Mouse (Mus musculus): ENCODE results near the gene March10.

The March10 gene

GRCm38 (mm10) chr11:105409408-105409807, 47.1 kb downstream of the March10 start:
- no peak for DNase-seq (ENCODE audit: low read depth, low spot score)

GRCm38 (mm10) chr11:105407846-105408441, 48.6 kb downstream of the March10 start:
- no peak for DNase-seq (ENCODE audit: low read depth, low spot score)

DNA sequence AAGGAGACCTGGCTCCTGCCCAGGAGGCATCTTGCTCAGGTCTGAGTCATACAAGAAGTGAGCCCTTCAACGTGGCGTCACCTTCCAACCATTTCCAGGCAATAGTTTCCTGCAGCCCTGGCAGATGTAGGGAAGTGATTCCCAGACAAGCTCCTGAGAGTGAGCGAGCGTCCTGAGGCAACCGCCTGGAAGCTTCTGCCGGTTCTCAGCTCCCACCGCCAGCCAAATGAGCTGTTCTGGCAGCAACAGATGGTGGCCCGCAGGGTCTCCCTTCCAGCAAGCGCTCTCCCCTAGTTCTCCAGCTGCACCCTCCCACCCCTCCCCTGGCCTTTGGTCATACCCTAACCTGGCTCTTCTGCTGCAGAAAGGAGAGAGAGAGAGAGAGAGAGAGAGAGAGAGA, 54.2 kb downstream of the March10 start:
- no peak for DNase-seq (ENCODE audit: low read depth, low spot score)

GRCm38 (mm10) chr11:105390290-105390689, 66.2 kb downstream of the March10 start:
- DNase-seq (ENCODE audit: low read depth, low spot score) = no peak

- no peak for DNase-seq (ENCODE audit: low read depth, low spot score)
Observed at GRCm38 (mm10) chr11:105388636-105389035, 67.9 kb downstream of the March10 start.

- DNase-seq (ENCODE audit: low read depth, low spot score) = no peak
Observed at GRCm38 (mm10) chr11:105385266-105385665, 71.3 kb downstream of the March10 start.

DNA sequence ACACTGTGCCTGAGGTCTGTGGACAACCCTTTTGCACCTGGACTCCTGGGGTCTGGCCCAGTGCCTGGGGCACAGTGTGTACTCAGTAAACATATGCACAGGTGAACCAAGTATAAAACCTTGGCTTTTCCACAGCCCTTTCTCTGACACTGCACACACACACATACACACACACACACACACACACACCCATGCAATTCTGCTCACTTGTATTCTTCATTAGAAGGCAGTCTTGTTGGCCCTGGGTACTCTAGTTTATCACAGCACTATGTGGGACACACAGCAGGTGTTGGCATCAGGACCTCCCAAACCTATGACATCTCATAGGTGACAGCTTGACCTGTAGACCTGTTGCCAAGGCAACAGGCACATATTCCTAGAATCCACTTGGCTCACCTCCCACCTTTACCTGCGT, 80.7 kb downstream of the March10 start:
- DNase-seq (ENCODE audit: low read depth, low spot score) = no peak

GRCm38 (mm10) chr11:105374526-105375175, 81.9 kb downstream of the March10 start:
- DNase-seq (ENCODE audit: low read depth, low spot score) = no peak

DNA sequence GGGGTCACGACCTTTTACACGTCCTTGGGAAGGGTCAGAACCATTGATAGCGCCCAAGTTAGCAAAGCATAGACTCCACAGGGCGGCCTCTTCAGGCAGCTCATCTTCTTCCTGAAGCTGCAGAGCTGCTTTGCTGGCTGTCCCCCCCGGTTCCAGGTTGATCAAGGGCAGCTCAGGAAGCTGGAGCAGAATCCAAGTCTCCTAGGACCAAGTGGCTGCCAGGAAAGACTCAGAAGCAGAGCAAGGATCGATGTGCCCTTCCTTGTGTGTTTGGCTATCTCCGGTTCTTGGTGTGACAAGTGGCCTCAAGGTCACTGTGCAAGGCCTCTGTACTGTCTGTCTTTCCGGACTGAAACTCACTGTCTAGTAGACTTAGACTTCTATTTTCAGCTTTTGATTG, 82.7 kb downstream of the March10 start:
- DNase-seq (ENCODE audit: low read depth, low spot score) = no peak

- DNase-seq (ENCODE audit: low read depth, low spot score) = no peak
Observed at GRCm38 (mm10) chr11:105371818-105372217, 84.7 kb downstream of the March10 start.

GRCm38 (mm10) chr11:105369526-105370386, 86.8 kb downstream of the March10 start:
- DNase-seq (ENCODE audit: low read depth, low spot score) = no peak

DNA sequence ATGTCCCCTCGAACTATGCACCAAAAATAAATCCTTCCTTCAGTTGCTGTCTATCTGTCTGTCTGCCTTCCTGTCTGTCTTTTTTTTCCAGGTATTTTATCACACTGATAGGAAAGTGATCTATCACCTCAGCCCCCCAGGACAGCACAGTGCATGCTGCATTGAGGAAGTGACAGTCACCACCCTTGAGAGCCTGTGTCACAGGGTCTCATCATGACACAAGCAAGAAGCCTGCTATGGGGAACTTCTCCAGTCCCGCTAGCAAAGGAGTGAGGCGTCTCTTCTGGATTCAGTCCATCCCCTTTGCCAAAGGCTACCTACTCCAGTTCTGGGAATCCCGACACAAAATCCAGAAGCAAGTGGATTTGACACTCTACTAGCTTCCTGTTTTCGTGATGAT, 87.7 kb downstream of the March10 start:
- no peak for DNase-seq (ENCODE audit: low read depth, low spot score)

DNA sequence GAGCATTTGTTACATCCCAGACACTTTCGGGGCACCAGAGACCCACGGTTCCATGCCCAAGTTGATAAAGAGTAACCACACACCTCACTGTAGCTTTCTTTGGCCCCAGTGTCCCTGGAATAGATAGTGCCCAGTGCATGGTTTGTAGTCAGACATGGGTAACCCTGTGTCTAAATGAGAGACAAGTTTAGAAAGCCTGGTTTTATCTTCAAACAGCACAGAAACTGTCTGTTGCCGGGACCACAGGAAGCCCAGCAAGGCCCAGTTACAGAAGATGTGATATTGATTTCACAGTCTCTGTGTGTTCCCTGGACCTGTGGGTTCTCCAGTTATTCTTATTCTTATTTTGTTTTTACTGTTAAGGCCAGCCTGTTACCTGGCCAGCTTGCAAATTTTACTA, 89.4 kb downstream of the March10 start:
- DNase-seq (ENCODE audit: low read depth, low spot score) = no peak

GRCm38 (mm10) chr11:105366051-105366450, 90.5 kb downstream of the March10 start:
- no peak for DNase-seq (ENCODE audit: low read depth, low spot score)

GRCm38 (mm10) chr11:105365611-105366010, 90.9 kb downstream of the March10 start:
- DNase-seq (ENCODE audit: low read depth, low spot score) = no peak

DNA sequence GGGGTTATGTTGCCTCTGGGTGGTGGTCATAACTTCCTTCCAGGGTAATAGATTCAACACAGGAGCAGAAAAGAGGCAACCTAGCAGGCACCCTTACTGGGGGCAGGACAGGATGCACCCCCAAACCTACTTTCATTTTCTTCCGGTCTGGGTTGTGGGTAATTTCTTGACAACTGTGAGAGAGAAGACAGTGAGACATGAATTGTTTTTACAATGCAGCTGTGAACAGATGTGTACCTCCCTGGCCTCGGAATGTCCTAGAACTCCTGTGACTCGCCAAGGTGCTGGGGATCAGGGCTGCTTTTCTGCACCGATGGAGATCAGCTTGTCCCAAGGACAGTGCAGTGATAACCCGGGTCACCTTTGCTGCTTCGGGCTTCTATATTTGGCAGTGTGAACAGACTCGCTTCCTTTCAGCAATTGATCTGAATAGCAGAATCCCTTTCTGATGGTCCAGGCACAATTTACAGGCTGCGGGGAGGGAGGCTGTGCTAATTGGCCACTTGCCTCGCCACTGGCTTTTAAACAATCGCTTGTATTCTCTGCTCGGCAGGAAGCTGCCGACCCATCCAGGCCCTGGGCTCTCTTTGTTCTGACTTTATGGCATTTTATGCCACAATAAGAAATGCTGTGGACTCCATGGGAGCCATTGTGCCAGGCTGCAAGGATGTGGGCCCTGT, 92.0 kb downstream of the March10 start:
- DNase-seq (ENCODE audit: low read depth, low spot score) = peak; percentile 8

DNA sequence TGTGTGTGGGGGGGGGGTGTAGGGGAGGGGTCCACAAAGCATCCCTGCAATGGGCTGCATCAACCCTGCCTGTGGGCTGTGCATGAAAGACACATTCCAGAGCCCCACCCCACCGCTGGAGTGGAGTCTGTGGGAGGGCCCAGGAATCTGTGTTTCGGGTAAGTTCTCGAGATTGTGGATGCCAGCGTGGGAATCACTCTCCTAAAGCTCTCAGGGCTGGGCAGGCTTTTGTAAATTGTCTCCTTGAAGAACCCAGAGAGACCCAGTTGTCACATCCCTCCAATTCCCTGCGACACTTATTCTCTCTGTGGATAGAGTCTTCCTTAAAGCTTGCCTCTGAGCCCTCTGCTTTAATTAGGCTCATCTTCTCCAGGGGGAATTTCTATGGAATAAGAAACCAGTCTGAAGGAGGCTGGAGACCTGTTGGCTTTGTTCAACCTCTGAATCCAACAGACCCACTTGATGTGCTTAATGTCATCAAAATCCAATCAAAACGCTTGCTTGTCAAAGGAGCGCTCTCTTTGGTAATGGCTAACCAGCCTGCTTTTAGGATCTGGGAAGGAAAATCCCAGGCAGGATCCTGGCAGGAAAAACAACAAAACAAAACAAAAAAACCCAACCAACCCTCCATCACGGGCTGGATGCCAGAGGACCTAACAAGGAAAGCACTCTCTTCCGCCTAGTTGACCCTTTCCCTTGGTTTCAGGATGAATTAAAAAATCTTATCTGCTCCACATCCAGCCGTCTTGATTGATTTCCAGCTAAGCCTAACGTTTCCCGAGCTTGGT, 92.7 kb downstream of the March10 start:
- no peak for DNase-seq (ENCODE audit: low read depth, low spot score)

GRCm38 (mm10) chr11:105362946-105363597, 93.5 kb downstream of the March10 start:
- peak; percentile 67 for DNase-seq (ENCODE audit: low read depth, low spot score)

DNA sequence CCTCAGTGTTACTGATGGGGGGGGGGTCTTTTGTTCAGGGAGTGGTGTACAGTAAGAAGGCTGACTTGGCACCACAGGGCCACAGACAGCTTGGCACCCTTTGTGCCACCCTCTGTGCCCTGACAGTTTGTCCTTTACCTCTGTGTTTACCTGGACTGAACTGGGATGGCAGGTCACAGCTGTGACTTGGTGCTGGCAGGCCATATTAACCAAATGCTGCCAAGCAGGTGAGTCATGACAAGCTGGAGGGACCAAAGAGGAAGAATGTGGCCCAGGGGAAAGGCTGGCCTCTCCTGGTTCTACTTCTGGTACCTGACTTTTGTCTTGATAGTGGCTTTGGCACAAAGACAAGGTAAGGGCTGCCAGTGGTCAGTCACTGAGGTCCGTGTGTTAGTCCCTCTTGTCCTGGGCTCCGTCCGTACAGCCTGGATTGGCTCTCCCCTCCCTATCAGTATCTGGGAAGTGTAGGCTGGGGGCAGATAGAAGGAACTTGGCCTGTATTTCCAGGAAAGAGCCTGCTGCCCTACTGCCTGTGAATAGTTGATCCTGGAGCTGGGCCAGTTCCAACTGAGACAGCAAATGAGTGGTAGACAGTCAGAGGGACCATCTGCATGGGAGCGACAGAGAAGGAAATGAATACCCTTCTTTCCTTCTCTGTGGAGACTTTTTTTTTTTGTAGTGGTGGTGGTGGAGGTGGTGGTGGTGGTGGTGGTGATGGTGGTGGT, 94.3 kb downstream of the March10 start:
- no peak for DNase-seq (ENCODE audit: low read depth, low spot score)

GRCm38 (mm10) chr11:105356301-105356700, 100.2 kb downstream of the March10 start:
- no peak for DNase-seq (ENCODE audit: low read depth, low spot score)
